Mouse (Mus musculus): Measurements from ENCODE around the gene Insm1.

Insm1 gene

GRCm38 (mm10) chr2:146266539-146266938, 44.8 kb downstream of the Insm1 start:
- DNase-seq = no peak

Measured in heart, adult 11 months (tissue).